Mouse (Mus musculus) R1 (cell line): ENCODE data around the gene Nsf.

ENCODE experiments used
- DNase-seq: peaks from one replicate; pipeline ENCODE4 v3.0.0-alpha.2; 2018; ENCODE audit warnings: low read depth, low spot score

Nsf gene

DNA sequence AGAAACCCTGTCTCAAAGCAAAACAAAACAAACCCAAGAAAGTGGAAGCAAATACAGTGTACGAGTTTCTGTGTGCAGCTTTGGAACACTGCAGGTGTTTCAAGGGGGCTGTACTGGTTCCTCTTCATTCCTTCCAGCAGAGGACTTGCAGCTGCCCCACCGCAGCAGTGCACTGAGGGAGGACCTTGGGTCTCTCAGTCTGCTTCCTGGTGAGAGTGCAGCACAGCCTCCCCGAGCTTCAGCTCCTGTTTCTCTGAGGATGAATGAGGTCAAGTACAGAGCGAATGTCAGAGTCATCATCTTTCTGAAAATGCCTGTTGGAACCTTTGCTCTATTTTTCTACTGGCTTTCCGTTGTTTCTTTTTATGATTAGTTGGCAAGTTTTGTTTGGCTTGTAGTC, 12.5 kb downstream of the Nsf start:
- peak; percentile 40 for DNase-seq

DNA sequence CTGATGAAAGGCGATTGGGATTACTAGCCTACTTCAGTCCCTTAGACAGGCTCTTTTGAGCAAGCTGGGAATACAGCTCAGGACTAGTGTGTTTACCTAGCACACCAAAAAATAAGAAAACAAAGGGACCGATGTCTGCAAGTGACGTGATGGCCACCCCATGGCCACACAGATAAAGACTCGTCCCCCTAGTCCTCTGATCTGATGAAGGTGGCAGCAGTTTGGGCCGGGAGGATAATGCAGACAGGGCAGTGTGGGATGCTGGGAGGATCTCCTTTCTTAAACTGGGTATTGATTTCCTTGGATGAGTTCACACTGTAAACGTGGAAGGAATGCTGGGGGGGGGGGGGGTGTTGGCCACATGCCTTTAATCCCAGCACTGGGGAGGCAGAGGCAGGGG, 13.0 kb downstream of the Nsf start:
- no peak for DNase-seq

DNA sequence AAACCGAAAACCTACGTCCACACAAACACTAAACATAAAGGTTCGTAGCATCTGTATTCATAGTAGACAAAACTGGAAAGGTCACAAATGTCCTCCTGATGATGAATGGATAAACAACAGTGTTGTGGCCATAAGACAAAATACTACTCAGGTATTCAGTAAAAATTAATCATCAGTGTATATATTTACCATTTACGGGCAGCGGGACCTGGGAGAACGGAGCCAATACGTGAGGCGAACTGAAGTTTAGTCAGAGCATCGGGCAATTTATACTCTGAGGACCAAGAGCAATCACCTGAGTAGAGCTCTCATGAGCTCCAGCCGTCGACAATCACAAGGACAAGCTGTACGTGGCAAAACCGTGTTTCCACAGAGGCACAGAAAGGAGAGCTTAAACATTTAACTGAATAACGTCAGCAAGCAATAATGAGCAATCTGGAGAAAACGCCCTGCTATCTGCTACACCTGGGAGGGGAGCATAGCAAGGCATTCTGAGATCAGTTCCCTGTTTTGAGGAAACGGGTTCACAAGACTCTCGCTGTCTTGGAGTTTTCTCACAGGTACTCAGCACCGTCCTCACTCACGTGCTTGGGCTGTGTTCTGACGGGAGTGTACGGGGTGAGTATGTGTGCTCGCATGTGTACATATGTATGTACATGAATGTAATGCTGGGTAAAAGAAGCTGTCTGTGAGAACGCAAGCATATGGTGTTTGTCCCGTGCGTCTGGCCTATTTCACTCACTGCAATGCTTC, 15.7 kb downstream of the Nsf start:
- DNase-seq: peak; percentile 53

GRCm38 (mm10) chr11:103937451-103937850, 16.4 kb downstream of the Nsf start:
- DNase-seq: no peak

DNA sequence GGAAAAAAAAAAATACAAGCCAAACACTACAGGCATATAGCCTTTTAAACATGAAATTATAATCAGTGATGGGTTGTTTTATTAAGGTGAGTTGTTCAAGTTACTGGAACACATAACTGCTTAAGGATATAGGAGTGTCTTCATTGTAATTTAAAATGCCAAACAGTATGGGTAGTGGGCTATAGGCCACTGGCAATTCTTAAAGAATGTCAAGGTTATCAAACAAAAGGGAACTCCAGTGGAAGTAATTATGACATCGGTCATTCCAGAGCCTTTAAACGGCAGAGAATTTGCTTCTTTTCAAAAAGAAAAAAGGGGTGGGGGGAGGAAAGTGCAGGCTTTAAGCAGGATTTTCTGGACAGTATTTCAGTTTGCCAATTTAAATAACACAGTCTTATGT, 18.1 kb downstream of the Nsf start:
- DNase-seq: peak; percentile 79

DNA sequence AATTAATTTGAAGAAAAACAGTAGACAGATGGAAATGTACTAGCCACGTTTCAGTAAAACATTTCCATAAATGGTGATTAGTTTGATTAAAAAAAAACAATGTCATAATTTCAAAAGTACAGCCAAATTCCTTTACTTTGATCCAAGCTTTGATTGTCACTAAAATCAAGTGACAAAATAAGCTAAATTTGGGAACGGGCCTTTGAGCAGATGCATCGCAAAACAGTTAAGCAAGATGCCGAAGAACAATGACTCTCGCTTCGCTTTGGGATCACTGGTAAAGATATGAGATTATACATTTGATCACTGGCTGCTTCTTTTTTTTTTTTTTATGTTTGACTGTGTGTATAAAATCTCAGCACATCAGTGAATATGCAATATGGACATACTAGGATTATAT, 20.0 kb downstream of the Nsf start:
- DNase-seq: no peak

GRCm38 (mm10) chr11:103923957-103924356, 29.9 kb downstream of the Nsf start:
- DNase-seq: no peak

GRCm38 (mm10) chr11:103923272-103923671, 30.6 kb downstream of the Nsf start:
- no peak for DNase-seq

- no peak for DNase-seq
Measured at GRCm38 (mm10) chr11:103922812-103923211, 31.0 kb downstream of the Nsf start.

DNA sequence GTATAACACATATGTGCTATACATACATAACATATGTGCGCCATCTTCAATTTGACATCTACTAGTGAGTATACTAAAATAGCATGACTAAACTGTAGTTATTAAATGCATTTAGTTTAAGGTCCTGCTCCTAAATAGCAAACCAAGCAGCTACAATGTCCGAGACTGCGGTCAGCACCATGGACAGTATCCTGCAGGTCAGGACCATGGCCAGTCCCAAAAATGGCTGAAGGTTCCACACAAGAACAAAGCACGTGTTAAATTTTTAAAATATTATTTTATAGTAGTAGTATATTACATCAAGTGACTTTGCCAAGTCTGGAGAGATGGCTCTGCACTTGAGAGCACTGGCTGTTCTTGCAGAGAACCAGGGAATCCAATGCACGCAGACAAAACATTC, 33.2 kb downstream of the Nsf start:
- peak; percentile 53 for DNase-seq

DNA sequence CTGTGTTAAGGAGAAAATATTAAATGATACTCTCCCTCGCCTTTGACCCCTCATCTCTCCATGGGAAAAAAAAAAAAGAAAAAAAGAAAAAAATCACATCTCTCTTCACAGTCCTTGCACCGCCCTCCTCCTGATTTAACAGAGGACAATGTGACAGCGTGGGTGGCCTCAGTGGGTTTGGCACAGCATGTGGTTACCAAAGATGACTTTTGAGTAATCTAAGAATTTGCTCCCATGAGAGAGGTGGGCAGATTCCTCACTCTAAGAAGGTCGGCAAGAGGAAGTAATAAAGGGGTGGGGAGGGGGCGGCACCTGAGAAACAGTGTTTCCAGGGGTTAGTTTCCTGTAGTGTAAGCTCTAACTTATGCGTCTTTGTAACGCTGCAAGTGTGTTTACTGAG, 37.0 kb downstream of the Nsf start:
- DNase-seq: no peak

GRCm38 (mm10) chr11:103915686-103916085, 38.2 kb downstream of the Nsf start:
- DNase-seq: no peak

DNA sequence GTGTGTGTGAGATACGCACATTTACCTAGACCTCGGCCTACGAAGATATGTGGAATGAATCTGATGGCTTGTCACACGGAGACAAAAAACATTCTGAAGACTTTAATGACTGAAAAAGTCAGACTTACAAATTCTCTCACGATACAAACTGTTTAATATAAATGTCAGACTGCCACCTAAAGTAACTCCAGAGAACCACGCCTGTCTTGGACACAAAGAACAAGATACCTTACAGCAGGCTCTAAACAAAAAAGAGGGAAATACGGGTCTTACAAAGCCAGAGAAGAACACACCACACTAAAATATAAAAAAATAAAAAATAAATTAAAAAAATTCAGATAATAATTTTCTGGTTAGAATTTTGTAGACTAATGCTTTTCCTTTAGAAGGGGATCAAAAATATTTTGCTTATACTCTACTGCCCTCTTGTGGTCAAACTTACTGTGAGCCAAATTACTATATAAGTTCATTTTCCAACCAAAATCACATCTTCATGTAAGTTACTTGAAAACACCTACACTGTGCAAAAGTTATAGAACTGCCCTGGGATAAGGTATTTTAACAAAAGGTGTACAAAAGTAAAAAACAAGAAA, 42.8 kb downstream of the Nsf start:
- DNase-seq: peak; percentile 53

- no peak for DNase-seq
Measured at GRCm38 (mm10) chr11:103910531-103910930, 43.3 kb downstream of the Nsf start.

GRCm38 (mm10) chr11:103909809-103910208, 44.0 kb downstream of the Nsf start:
- DNase-seq: no peak

DNA sequence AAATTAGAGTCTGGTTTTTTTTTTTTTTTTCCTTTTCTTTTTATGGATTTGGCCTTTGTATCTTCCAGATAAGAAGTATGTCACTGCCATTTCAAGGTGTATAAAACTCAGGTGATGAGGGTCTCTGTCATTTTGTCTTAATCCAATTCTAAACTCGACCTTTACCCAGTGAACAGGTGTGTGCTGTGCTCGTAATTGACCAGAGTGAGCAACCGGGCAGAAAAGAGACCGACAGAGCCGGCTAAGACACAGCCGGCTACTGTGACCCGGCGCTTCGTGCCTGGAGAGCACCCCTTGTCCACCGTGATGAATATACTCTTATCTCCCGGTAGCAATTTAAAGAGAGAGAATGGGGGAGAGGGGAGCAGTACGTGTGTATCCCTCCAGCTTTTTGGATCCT, 44.5 kb downstream of the Nsf start:
- DNase-seq: no peak

- no peak for DNase-seq
Measured at GRCm38 (mm10) chr11:103906051-103906719, 47.7 kb downstream of the Nsf start.

- no peak for DNase-seq
Measured at GRCm38 (mm10) chr11:103905506-103905905, 48.4 kb downstream of the Nsf start.

DNA sequence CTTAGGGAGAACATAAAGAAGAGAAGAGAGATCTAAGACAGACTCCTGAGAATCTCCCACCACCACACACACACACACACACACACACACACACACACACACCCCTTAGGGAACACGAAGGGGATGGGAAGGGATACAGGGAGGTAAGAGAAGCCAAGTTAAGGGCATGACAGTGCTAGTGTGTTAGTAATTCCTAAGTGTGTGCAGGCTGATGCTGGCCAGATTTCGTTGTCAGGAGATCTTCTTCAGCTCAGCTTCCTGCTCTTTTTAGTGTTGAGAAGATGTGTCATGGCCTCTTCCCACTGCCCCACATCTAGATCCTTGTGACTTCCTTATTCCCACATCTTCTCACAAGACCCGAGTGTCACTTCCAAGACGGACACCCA, 52.3 kb downstream of the Nsf start:
- no peak for DNase-seq

GRCm38 (mm10) chr11:103900803-103901580, 52.9 kb downstream of the Nsf start:
- no peak for DNase-seq

- DNase-seq: no peak
Measured at GRCm38 (mm10) chr11:103896966-103897750, 56.7 kb downstream of the Nsf start.
